Mouse (Mus musculus) spleen, adult 18-20 months (tissue): ENCODE data around the gene Afg3l1.
"Not testable (repeated sequence)": the region's sequence is repeated elsewhere in the genome, so short reads cannot be mapped to it uniquely, and the experiment has no call there.

Experiments used
- DNase-seq, 2 experiments: peaks; one replicate each; pipeline ENCODE4 v3.0.0; 2022; ENCODE audit warnings: mixed read lengths in 2 of 2

The Afg3l1 gene

DNA sequence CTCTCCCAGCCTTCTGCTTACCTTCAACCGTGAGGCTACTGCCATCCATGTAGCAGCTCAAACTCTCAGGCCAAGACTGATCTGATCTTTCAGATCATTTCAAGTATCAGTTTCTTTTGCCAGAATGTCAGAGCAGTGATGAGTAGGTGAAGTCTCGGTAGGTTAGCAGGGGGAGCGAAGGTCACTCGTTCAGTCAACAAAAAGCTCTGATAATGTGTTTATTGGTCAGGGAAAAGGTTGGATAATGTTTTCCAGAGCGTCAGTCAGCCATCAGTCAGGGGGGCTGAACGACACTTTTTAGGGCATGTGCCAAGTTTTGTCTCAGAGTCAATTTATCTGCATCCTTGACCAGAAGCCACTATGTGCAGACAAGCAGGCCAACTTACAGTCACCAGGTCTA is 4.7 kb upstream of the Afg3l1 start:
- not testable (repeated sequence) for DNase-seq

DNA sequence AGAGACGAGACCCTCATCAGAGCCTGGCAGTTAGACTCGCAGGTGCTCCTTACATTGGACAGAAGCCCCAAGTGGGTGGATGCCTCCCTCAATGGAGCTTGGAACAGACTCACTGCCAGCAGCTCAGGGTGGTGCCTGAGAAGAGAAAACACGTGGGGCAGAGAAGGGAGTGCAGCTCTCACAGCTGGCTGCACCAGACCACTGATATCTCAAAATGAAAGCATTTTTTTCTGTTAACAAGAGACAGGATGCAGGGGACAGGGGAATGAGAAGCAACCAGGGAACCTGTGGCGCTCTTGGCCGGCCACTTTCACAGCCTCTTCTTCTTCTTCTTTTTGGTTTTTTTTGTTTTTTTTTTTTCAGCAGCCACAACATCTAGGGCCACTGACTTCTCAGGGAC is 3.2 kb upstream of the Afg3l1 start:
- not testable (repeated sequence) for DNase-seq

- DNase-seq = no peak
These were observed 579 bp upstream of the Afg3l1 start for GRCm38 (mm10) chr8:123476911-123477736.

DNA sequence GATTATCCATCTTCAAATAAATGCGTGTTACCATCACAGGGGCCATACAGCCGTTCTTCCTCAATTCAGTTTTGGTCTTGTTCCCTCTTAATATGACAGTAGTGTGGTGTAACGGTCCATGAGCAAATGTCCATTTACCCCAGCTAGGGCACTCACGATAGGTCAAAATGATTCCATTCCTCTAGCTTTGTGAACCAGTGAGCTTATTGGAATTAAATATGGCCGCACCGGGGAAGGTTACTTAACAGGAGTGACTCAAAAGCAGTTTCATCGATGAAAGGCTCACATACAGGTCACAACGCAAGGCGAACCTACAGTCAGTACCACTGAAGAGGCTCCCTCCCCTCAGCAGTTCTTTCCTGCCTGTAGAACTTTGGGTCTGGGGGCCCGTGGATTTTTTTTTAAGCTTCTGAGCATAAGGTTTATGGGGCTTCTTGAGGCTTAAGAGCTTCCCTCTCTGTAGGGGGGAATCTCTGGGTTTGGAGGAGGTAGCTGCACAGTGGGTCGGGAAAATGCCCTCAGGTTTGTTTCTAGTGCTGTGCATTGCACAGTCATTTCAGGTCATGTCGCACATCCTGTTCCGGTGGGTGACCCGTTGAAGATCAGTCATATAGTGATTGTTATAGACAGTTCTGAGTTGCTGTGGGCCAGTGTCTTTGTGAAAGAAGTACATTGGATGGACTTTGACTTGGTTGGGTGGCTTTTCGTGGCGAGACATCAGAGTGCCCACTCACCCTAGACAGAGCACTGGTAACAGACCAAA is 934 bp downstream of the Afg3l1 start:
- DNase-seq = peak in 1 of 2 experiments; percentile 10

DNA sequence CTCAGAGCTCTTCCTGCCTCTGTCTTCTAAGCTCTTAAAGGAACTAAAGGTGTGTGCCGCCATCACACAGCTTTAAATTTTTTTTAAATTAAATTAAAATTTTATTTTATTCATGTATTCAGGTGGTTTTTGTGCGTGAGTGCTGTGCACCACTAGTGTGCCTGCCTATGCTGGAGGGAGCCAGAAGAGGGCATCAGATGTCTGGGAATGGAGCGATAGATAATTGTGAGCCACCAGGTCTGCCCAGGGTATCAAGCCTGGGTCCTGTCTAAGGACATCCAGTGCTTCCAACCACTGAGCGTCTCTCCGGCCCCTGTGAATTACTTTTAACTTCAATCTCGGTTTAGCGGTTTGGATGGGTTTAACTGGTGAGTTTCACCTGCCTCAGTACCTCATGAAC is 4.9 kb downstream of the Afg3l1 start:
- DNase-seq = no peak

DNA sequence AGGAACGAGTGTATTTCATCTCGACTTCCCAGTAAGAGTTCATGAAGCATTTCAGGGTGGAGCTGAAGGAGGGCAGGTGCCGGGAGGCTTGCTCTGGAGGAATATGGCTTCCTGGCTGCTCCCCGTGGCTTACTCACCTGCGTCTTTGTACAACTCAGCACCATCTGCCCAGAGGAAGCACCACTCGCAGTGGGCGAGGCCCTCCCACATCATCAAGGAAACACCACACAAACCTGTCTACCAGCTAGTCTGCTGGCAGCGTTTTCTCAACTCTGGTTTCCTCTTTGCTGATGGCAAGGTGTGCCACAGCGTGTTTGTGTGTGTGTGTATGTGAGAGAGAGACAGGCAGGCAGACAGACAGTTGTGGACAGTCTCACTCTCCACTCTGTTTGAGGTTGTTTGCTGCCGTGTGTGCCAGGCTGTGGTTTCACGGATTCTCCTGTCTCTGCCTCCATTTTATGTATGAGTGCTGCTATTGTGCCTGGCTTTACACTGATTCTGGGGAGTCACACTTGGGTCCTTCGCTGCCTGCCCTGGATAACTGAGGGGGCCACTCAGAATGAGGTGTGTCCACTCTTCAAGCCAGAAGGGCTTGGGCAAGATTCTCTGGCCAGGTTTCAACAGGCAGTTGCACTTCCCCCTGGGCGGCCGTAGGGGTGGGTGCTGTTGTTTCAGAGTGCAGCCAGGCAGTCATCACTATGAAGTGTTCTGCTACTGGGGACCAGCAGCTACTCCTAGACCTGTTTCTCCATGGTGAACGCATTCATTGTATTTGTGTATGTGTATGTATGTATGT is 13.8 kb downstream of the Afg3l1 start:
- DNase-seq = no peak

DNA sequence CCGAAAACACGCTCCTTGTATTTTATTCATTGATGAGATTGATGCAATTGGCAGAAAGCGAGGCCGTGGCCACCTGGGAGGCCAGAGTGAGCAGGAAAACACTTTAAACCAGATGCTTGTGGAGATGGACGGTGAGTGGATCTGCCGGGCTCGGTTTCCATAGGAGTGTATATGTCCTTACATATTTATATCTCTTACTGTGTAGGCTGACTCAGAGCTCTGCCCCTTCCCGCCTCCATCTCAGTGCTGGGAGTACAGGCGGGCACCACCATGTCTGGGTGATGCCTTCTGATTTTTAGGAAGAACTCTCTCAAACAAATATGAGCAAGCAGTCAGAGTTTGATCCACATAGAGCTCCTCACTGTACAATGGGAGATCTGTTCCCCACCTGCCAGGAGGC is 15.2 kb downstream of the Afg3l1 start:
- DNase-seq = no peak

DNA sequence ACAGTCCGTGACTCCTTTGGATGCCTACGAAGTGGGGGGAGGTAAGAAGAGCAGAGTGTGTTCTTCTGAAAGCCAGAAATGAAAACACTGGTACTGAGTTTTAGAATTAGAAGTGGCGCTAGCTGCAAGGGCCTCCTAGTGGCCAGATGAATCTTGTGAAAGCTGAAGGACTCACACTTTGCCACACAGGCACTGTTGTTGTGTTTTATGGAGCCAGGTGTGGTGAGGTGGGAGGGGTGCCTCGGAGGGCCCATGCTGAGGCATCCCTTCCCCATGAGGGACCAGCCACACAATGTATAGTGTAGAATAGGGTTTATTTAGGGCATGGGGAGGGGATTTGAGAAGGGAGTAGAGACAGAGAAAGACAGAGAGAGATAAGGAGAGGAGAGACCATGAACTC is 20.0 kb downstream of the Afg3l1 start:
- DNase-seq = no peak

GRCm38 (mm10) chr8:123498963-123499362 is 21.3 kb downstream of the Afg3l1 start:
- no peak for DNase-seq

GRCm38 (mm10) chr8:123499556-123499955 is 21.9 kb downstream of the Afg3l1 start:
- DNase-seq = no peak

DNA sequence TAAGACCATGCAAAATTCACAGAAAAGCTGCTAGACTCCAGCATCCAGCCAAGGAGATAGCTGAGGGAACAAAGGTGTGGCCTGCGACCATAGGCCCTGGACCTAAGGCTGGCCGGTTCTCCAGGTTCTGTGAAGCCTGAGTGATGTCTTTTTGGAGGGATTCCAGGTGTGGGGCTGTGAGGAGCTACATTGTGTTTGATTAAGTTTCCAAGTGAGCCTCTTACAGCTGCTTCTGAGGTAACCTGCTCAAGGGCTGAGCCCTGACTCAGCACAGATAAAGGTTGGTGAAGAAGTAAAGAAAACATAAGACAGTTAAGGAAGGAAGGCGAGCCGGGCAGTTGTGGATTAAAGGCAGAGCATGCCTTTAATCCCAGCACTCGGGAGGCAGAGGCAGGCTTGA is 24.5 kb downstream of the Afg3l1 start:
- no peak for DNase-seq

DNA sequence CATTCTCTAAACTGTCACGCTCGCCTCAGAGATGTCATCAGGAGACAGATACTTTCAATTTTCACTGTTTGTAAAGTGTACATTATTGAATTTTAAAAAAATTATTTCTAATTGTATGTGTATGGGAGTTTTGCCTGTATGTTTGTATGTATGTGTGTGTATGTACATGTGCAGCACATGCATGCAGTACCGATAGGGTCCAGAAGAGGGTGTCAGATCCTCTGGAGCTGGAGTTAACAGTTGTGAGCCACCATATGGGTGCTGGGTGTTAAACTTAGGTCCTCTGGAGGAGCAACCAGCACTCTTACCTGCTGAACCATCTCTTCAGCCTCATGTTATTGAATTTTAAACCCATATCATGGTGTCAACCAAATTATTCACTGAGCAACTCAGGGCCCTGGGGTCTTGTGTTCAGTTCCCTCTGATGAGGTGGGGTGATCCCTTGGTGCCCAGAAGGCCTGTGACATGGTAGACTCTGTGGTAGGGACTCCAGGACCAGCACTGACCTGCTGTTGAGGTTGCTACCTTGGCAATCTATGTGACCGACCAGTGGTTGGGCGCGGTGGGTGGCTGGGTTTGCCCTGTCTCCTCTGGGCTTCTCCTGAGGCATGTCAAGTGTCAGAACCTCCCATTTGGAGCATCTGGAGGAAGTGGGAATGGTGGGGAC is 26.2 kb downstream of the Afg3l1 start:
- no peak for DNase-seq

- no peak for DNase-seq
These were observed 27.0 kb downstream of the Afg3l1 start for GRCm38 (mm10) chr8:123504591-123505195.

DNA sequence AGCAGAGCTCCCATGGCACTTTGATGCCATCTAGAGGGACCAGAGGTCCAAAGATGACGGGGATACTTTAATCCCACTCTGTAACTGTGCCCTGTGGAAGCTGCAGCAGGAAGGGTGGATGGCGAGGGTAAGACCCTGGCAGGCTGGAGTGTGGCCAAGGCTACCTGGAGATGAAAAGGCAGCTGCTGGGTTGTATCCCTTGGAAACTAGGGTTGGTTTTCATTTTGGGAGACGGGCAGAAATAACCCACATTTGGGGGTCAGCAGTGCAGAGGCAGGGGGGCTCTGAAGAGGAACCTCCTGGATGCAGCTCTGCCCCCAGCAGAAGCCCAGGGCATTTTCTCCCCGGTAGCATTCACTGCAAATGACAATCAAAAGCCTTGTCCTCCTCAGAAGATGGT is 27.6 kb downstream of the Afg3l1 start:
- no peak for DNase-seq

DNA sequence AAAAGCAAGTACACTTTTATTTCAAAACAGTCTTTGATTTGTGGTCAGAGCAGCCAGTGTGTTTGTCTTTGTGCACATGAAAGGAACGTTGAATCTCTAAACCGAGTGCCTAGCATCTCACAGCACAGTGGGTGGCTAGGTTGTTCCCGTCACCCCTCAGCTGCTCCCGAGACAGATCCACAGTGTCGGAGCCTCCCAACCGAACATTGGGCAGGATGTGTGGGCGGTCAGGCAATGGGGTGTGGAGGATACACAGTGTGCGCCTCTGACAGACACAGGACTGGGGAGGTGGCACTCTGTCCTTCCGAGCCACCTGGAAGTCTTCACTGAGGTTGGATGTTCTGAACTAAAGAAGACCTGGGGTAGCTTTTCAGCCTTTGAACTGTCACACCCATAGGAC is 28.0 kb downstream of the Afg3l1 start:
- no peak for DNase-seq

GRCm38 (mm10) chr8:123507153-123507552 is 29.4 kb downstream of the Afg3l1 start:
- no peak for DNase-seq

GRCm38 (mm10) chr8:123510819-123511218 is 33.1 kb downstream of the Afg3l1 start:
- no peak for DNase-seq

- DNase-seq = no peak
These were observed 36.4 kb downstream of the Afg3l1 start for GRCm38 (mm10) chr8:123514136-123514535.

DNA sequence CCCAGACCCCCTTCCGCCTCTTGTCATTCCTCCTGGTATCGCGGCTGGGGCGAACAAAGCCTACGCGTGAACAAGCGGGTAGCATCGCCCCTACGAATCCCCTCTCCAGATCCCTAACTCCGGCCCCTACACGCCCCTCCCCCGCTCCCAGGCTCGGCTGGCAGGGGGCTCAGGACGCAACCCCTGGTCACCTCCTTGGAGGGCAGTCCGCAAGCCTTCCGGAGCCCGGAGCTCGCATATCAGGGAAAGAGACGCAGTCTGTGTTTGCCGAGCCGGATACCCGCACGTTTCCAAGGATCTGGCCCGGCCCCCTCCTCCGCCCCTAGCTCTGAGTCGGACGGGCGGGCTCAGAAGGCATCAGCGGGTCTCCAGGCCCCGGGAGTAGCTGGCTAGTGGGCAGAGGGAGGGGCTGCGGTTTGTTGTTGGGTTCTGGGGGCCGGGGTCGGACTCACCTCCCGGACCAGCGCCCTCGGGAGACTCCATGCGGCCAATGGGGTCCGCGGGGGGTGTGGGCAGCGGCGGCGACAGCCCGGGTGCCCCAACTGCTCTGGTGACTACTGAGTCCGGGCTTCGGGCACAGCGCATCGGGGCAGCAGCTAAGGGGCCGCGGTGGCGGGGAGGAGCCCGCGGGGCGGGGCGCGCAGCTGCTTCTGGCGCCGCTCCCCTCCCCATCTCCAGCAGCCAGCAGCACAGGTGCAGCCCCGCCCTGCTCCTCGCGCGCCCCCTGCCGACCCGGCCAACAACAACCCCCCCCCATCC is 37.3 kb downstream of the Afg3l1 start, which contains the start of gene Dbndd1:
TSS of gene Dbndd1 (minus strand) at position 683 of the 759 bp plus-strand sequence.
- peak; percentile 9 to 22 for DNase-seq

DNA sequence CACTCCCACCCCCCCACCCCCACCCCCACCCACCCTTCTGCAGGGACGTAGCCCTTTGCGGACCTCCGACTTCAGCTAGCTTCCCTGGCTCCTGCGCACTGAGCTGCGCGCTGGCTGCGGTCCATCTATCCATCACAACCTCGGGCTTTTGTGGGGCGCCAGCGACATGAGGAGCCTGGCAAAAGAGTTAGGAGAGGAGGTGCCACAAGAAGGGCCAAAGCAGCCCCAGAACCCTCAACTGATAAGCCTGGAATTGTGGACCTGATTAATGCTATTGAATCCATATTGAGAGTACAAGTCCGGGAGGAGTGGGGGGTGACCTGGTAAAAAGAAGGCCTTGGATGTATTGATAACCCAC is 37.8 kb downstream of the Afg3l1 start:
- no peak for DNase-seq

DNA sequence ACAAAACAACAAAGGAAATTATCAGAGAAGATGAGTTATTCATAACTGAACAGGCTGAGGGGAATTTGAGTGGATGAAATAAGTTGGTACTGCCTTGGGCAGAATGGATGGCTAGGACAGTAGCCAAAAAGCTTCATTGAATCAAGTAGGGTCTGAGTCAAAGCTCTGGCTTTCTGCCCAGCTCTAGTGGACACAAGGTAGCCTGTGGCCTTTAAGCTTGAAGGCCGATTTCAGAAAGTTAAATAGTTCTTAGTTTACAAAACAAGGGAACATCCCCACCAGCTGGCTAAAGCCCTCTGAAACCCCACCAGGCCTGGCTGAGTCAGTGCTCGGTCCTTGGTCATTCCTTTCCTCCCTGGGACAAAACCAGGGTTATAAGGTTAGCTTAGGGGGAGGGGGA is 38.9 kb downstream of the Afg3l1 start:
- DNase-seq = no peak

- no peak for DNase-seq
These were observed 40.5 kb downstream of the Afg3l1 start for GRCm38 (mm10) chr8:123518172-123518571.
